Mouse (Mus musculus) MEL (cell line): ENCODE measurements at regions not wholly inside any gene's neighbourhood (a gene's known extent, or its start where the extent isn't known, plus 50 kb on each side); places are given as distances from the start of the nearest gene placed in this dataset.

Experiments
- CTCF ChIP-seq, 3 experiments: IDR thresholded peaks in 2 of 3; conservative IDR thresholded peaks in 1 of 3; 2 replicates each; pipeline ENCODE4 v1.5.1; 2011 to 2012; ENCODE audit warnings: low read length in 3 of 3, low read depth in 2 of 3, mild to moderate bottlenecking in 2 of 3, improper control_type of control experiment in 1 of 3, inconsistent platforms in 1 of 3, mixed read lengths in 1 of 3, moderate library complexity in 1 of 3; ENCODE audit not compliant: control insufficient read depth in 1 of 3, insufficient read depth in 1 of 3, poor library complexity in 1 of 3, severe bottlenecking in 1 of 3
- E2F4 ChIP-seq: IDR thresholded peaks from 2 replicates; pipeline ENCODE4 v1.6.1; 2011; ENCODE audit warnings: low read depth, low read length, improper control_type of control experiment, borderline replicate concordance
- GATA1 ChIP-seq: IDR thresholded peaks from 2 replicates; pipeline ENCODE4 v1.6.1; 2011; ENCODE audit warnings: low read depth, low read length, improper control_type of control experiment
- JUND ChIP-seq: IDR thresholded peaks from 2 replicates; pipeline ENCODE4 v1.6.1; 2011; ENCODE audit warnings: low read depth, mild to moderate bottlenecking, improper control_type of control experiment, low read length
- POLR2AphosphoS2 ChIP-seq: IDR thresholded peaks from 2 replicates; pipeline ENCODE4 v1.6.1; 2011; ENCODE audit warnings: low read length, improper control_type of control experiment
- POLR2AphosphoS5 ChIP-seq: IDR thresholded peaks from 2 replicates; pipeline ENCODE4 v1.6.1; 2012; ENCODE audit warnings: low read depth, borderline replicate concordance, mild to moderate bottlenecking, inconsistent platforms, low read length, moderate library complexity, mixed read lengths
- TCF12 ChIP-seq: IDR thresholded peaks from 2 replicates; pipeline ENCODE4 v1.6.1; 2014; ENCODE audit warnings: low read depth, mild to moderate bottlenecking, inconsistent platforms, low read length, improper control_type of control experiment, moderate library complexity

GRCm38 (mm10) chr5:105354041-105354440 is 60.5 kb upstream of the Gbp6 start:
- TF ChIP-seq E2F4: no peak
- TF ChIP-seq CTCF (IDR thresholded peaks at IDR 0.05 in 2 of 3, conservative IDR thresholded peaks at IDR 0.05 in 1 of 3; ENCODE audit: control insufficient read depth in 1 of 3, insufficient read depth in 1 of 3, low read depth in 2 of 3, low read length in 3 of 3, poor library complexity in 1 of 3, severe bottlenecking in 1 of 3): no peak
- no peak for TF ChIP-seq JUND
- TF ChIP-seq POLR2AphosphoS2: no peak
- no peak for TF ChIP-seq TCF12
- no peak for TF ChIP-seq GATA1
- TF ChIP-seq POLR2AphosphoS5: no peak
